Mouse (Mus musculus): ENCODE measurements around the gene Setmar. TPM values are rescaled to one million over a fixed set of nuclear protein-coding genes. Genes with fewer than 3 reads are reported as not detected.

The Setmar gene
- polyA plus RNA-seq, 1 experiment: 0.98 TPM

DNA sequence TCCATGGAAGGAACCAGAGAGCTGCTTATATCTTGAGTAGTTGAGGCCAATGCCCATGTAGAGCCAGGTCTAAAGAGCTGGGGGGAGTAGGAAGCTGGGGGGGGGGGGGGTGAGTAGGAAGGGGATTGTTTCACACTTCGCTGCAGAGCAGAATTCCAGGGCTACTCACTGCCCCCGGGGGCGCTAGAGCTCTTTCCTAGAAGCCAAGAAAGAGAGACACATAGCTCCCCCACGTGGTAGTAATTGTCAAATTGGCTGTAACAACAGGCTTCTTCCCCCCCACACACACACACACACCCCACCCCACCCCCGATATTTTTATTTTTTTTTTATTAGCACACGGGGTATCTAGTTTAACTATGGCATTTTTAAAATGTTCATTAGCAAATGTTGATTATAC, 738 bp downstream of the Setmar start:
- peak; percentile 69; the same call in 1 of the 2 replicates for TF ChIP-seq CTCF (IDR thresholded peaks at IDR 0.05; ENCODE audit: extremely low read depth, insufficient read length, insufficient replicate concordance, low read depth, low read length)
- no peak for TF ChIP-seq POLR2A (IDR thresholded peaks at IDR 0.05; ENCODE audit: low read depth, low read length)
- Histone ChIP-seq H3K27ac (ENCODE audit: insufficient read depth, low read depth, low read length) (peak overlapping the region; percentile 48), H3K36me3 (ENCODE audit: control insufficient read depth, insufficient read depth, low read length) (no peaks in the 10 kb centered on the region), H3K4me3 (ENCODE audit: low read depth, low read length) (peak overlapping the region; percentile 86), H3K4me1 (ENCODE audit: control insufficient read depth, insufficient read depth, insufficient read length, low read length) (no peaks in the 10 kb centered on the region), H3K27me3 (ENCODE audit: control insufficient read depth, insufficient read depth, low read length) (no peaks in the 10 kb centered on the region)
- WGBS: 4% methylated on average over 5 of the region's 6 CpGs

DNA sequence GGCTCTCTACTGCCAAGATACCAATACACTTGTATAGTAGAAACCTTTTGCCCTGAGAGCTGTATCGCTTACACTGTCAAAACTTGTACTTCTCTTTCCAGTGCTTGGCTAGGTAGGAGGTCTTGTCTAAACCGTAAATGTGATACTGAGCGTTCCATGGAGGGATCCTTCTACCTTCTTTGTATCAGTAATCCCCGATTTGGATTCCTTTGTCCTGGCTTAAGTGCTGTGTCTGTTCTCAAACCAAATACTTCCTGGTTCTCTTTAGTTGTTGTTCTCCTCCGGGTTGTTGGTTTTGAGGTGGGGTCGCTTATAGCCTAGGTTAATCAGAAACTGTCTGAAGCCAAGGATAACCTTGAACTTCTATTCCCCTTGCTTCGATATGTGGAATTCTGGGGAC, 6.1 kb downstream of the Setmar start:
- no peak for TF ChIP-seq POLR2A (IDR thresholded peaks at IDR 0.05; ENCODE audit: low read depth, low read length)
- TF ChIP-seq CTCF (IDR thresholded peaks at IDR 0.05; ENCODE audit: extremely low read depth, insufficient read length, insufficient replicate concordance, low read depth, low read length): no peak
- no peak overlapping the region for H3K4me3 ChIP-seq (ENCODE audit: low read depth, low read length)
- H3K27me3 ChIP-seq (ENCODE audit: control insufficient read depth, insufficient read depth, low read length): no peaks in the 10 kb centered on the region
- no peak overlapping the region for H3K27ac ChIP-seq (ENCODE audit: insufficient read depth, low read depth, low read length)
- no peaks in the 10 kb centered on the region for H3K4me1 ChIP-seq (ENCODE audit: control insufficient read depth, insufficient read depth, insufficient read length, low read length)
- WGBS: 89% methylated on average over 7 of the region's 7 CpGs
- H3K36me3 ChIP-seq (ENCODE audit: control insufficient read depth, insufficient read depth, low read length): 0 out of 2 replicates have a peak, but pooled peaks cover 2% of the 10 kb centered on the region

- Histone ChIP-seq H3K4me3 (ENCODE audit: low read depth, low read length) (no peak overlapping the region), H3K27ac (ENCODE audit: insufficient read depth, low read depth, low read length) (no peak overlapping the region), H3K36me3 (ENCODE audit: control insufficient read depth, insufficient read depth, low read length) (0 out of 2 replicates have a peak, but pooled peaks cover 2% of the 10 kb centered on the region), H3K27me3 (ENCODE audit: control insufficient read depth, insufficient read depth, low read length) (no peaks in the 10 kb centered on the region), H3K4me1 (ENCODE audit: control insufficient read depth, insufficient read depth, insufficient read length, low read length) (no peaks in the 10 kb centered on the region)
- WGBS: 94% methylated on average over 5 of the region's 5 CpGs
- TF ChIP-seq CTCF (IDR thresholded peaks at IDR 0.05; ENCODE audit: extremely low read depth, insufficient read length, insufficient replicate concordance, low read depth, low read length) (no peak), POLR2A (IDR thresholded peaks at IDR 0.05; ENCODE audit: low read depth, low read length) (no peak)
Measured at GRCm38 (mm10) chr6:108073071-108073470, 8.2 kb downstream of the Setmar start.

DNA sequence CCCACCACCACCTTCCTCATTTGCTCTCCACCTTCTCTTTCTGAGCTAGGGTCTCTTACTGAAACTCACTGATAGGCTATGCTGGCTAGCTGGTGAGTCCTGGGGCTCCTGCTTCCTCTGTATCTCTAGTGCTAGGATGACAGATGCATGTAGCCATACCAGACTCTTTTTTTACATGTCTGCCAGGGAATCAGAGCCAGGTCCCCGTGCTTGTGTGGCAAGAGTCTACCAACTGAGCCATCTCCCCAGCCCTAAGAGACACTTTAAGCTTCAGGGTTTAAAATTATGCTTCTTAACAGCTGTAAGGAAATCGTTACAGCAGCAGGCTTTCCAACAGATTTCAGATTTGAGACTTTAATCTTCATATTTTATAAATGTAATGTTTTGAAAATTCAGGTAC, 9.1 kb downstream of the Setmar start:
- Histone ChIP-seq H3K27ac (ENCODE audit: insufficient read depth, low read depth, low read length) (no peak overlapping the region), H3K4me3 (ENCODE audit: low read depth, low read length) (no peak overlapping the region), H3K4me1 (ENCODE audit: control insufficient read depth, insufficient read depth, insufficient read length, low read length) (no peaks in the 10 kb centered on the region), H3K36me3 (ENCODE audit: control insufficient read depth, insufficient read depth, low read length) (0 out of 2 replicates have a peak, but pooled peaks cover 2% of the 10 kb centered on the region), H3K27me3 (ENCODE audit: control insufficient read depth, insufficient read depth, low read length) (no peaks in the 10 kb centered on the region)
- TF ChIP-seq POLR2A (IDR thresholded peaks at IDR 0.05; ENCODE audit: low read depth, low read length) (no peak), CTCF (IDR thresholded peaks at IDR 0.05; ENCODE audit: extremely low read depth, insufficient read length, insufficient replicate concordance, low read depth, low read length) (no peak)
- 83% methylated on average over 2 of the region's 2 CpGs for WGBS

- Histone ChIP-seq H3K27me3 (ENCODE audit: control insufficient read depth, insufficient read depth, low read length) (no peaks in the 10 kb centered on the region), H3K36me3 (ENCODE audit: control insufficient read depth, insufficient read depth, low read length) (0 out of 2 replicates have a peak, but pooled peaks cover 2% of the 10 kb centered on the region), H3K4me3 (ENCODE audit: low read depth, low read length) (no peak overlapping the region), H3K27ac (ENCODE audit: insufficient read depth, low read depth, low read length) (no peak overlapping the region), H3K4me1 (ENCODE audit: control insufficient read depth, insufficient read depth, insufficient read length, low read length) (no peaks in the 10 kb centered on the region)
- TF ChIP-seq POLR2A (IDR thresholded peaks at IDR 0.05; ENCODE audit: low read depth, low read length) (no peak), CTCF (IDR thresholded peaks at IDR 0.05; ENCODE audit: extremely low read depth, insufficient read length, insufficient replicate concordance, low read depth, low read length) (no peak)
- WGBS: 86% methylated on average over 10 of the region's 10 CpGs
Measured at GRCm38 (mm10) chr6:108074624-108075023, 9.8 kb downstream of the Setmar start.

DNA sequence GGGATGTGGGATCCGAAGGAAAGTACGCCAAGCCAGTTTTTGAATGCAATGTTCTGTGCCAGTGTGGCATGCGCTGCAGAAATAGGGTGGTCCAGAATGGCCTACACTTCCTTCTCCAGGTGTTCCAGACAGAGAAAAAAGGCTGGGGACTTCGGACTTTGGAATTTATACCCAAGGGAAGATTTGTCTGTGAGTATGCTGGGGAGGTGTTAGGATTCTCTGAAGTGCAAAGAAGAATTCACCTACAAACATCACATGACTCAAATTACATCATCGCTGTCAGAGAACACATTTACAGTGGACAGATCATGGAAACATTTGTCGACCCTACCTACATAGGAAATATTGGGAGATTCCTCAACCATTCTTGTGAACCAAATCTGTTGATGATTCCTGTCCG, 11.0 kb downstream of the Setmar start:
- WGBS: 91% methylated on average over 7 of the region's 7 CpGs
- H3K27ac ChIP-seq (ENCODE audit: insufficient read depth, low read depth, low read length): no peak overlapping the region
- H3K27me3 ChIP-seq (ENCODE audit: control insufficient read depth, insufficient read depth, low read length): no peaks in the 10 kb centered on the region
- no peaks in the 10 kb centered on the region for H3K4me1 ChIP-seq (ENCODE audit: control insufficient read depth, insufficient read depth, insufficient read length, low read length)
- no peak overlapping the region for H3K4me3 ChIP-seq (ENCODE audit: low read depth, low read length)
- TF ChIP-seq CTCF (IDR thresholded peaks at IDR 0.05; ENCODE audit: extremely low read depth, insufficient read length, insufficient replicate concordance, low read depth, low read length) (no peak), POLR2A (IDR thresholded peaks at IDR 0.05; ENCODE audit: low read depth, low read length) (no peak)
- H3K36me3 ChIP-seq (ENCODE audit: control insufficient read depth, insufficient read depth, low read length): 0 out of 2 replicates have a peak, but pooled peaks cover 2% of the 10 kb centered on the region

DNA sequence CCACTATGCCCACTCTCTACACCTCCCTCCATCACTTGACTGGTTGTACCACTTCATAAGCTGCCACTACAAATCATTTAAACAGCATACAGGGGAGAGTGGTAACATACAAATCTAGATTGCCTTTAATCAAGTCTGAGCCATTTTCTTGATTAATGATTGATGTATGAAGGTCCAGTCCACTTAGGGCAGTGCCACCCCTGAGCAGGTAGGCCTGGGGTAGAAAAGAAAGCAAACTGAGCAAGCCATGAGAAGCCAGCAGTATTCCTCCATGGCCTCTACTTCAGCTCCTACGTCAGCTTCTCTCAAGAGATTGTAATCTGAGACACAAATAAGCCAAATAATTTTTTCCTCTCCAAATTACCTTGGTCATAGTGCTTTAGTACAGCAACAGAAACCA, 26.5 kb downstream of the Setmar start:
- Histone ChIP-seq H3K27ac (ENCODE audit: insufficient read depth, low read depth, low read length) (no peak overlapping the region), H3K4me3 (ENCODE audit: low read depth, low read length) (no peak overlapping the region), H3K36me3 (ENCODE audit: control insufficient read depth, insufficient read depth, low read length) (no peaks in the 10 kb centered on the region), H3K27me3 (ENCODE audit: control insufficient read depth, insufficient read depth, low read length) (no peaks in the 10 kb centered on the region), H3K4me1 (ENCODE audit: control insufficient read depth, insufficient read depth, insufficient read length, low read length) (no peaks in the 10 kb centered on the region)
- WGBS: 58% methylated on average over 1 of the region's 1 CpGs
- no peak for TF ChIP-seq CTCF (IDR thresholded peaks at IDR 0.05; ENCODE audit: extremely low read depth, insufficient read length, insufficient replicate concordance, low read depth, low read length)
- TF ChIP-seq POLR2A (IDR thresholded peaks at IDR 0.05; ENCODE audit: low read depth, low read length): no peak

All from small intestine, adult 2 months (tissue).